In the genomic region with DNA sequence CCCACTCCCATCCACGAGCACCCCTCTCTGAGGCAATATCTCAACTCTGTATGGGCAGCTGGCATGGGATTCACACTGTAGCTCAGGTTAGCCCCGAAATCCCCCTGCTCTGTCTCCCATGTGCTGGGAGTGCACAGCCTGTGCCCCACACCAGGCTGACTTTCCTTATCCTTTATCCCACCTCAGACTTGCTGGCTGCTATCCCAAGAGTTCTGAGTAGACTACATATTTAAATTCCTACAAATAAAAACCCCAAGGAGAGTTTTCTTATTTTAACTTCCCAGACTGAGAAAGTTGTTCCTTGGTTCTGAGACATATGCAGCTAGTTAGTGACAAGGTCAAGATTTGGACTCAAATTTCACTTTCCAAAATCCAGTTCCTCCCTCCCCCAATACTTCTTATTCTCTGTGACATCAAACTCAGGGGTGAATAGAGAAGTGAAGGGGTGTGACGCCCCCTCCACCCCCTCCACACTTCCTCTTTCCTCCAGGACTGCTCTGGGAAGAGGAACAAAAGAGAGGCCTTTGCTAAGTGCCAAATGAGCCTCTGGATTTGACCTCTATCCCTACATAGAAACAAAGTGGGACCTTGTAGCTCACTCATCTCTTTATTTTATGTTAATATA, we compare ENCODE assay signal across 11 mouse cellular contexts. TPM values are rescaled to one million over a fixed set of nuclear protein-coding genes. Genes with fewer than 3 reads are reported as not detected.
DNase-seq lines count a peak whose midpoint lies in the region; ATAC-seq and TF ChIP-seq lines count a peak whose summit lies in the region.
"Had no signal": no experiment of that assay in that cellular context is flagged by ENCODE, and none has a peak within 500 bp of the region (broad histone marks: within the 10 kb centered on the region; RNA-seq: fewer than 3 reads in every experiment).

No protein-coding gene starts in this region.

- no peaks in the 10 kb centered on the region for H3K36me3 ChIP-seq in lung, postnatal 0 days (ENCODE audit: insufficient read depth, low read length)
- no peaks in the 10 kb centered on the region for H3K36me3 ChIP-seq in splenic B cell, adult 2 months (ENCODE audit: control insufficient read depth, insufficient read depth, low read length, poor library complexity, severe bottlenecking)
- H3K36me3 ChIP-seq: heart, embryonic 12.5 days had no signal

- H3K9me3 ChIP-seq in lung, postnatal 0 days (ENCODE audit: low read length) = no peaks in the 10 kb centered on the region

- H3K27ac ChIP-seq in cerebellum, adult 2 months (ENCODE audit: insufficient read depth, low read length) = peak overlapping the region; percentile 60; the same call in 1 of the 2 replicates
- H3K27ac ChIP-seq in lung, postnatal 0 days (ENCODE audit: low read length) = no peak overlapping the region

- H3K4me2 ChIP-seq in lung, postnatal 0 days (replicated peaks; ENCODE audit: low read depth, low read length) = no peak overlapping the region
- H3K4me2 ChIP-seq: heart, embryonic 12.5 days had no signal

- TF ChIP-seq POLR2A in cerebellum, adult 2 months (IDR thresholded peaks at IDR 0.05; ENCODE audit: borderline replicate concordance, insufficient read depth, low read length) = no peak
- TF ChIP-seq POLR2A in lung, adult 2 months (IDR thresholded peaks at IDR 0.05; ENCODE audit: borderline replicate concordance, extremely low read depth, low read depth, low read length) = no peak

- no peak for TF ChIP-seq CTCF in cerebellum, adult 2 months (IDR thresholded peaks at IDR 0.05; ENCODE audit: borderline replicate concordance, insufficient read depth, low read depth, low read length)
- TF ChIP-seq CTCF in lung, postnatal 0 days (IDR thresholded peaks at IDR 0.05) = no peak
- no peak for TF ChIP-seq CTCF in lung, adult 2 months (IDR thresholded peaks at IDR 0.05; ENCODE audit: insufficient read depth, low read length)

- WGBS in cerebellum, adult 2 months = 74% methylated on average over 3 of the region's 3 CpGs
- 65% methylated on average over 3 of the region's 3 CpGs for WGBS in lung, postnatal 0 days
- WGBS in lung, adult 2 months = 64% methylated on average over 3 of the region's 3 CpGs

- H3K4me1 ChIP-seq in cerebellum, adult 2 months (ENCODE audit: control insufficient read depth, insufficient read depth, low read length) = peaks cover 31% of the 10 kb centered on the region
- no peaks in the 10 kb centered on the region for H3K4me1 ChIP-seq in lung, postnatal 0 days (ENCODE audit: insufficient read depth, low read depth, low read length)
- no peaks in the 10 kb centered on the region for H3K4me1 ChIP-seq in lung, adult 2 months (ENCODE audit: control insufficient read depth, insufficient read depth, low read length)

- ATAC-seq in lung, postnatal 0 days = no peak
- peak; percentile 97 for ATAC-seq in granulocyte monocyte progenitor cell, adult 5-6 weeks (replicated peaks; ENCODE audit: poor library complexity, severe bottlenecking)

- no peaks in the 10 kb centered on the region for H3K27me3 ChIP-seq in cerebellum, adult 2 months (ENCODE audit: control insufficient read depth, insufficient read depth, low read length)
- no peaks in the 10 kb centered on the region for H3K27me3 ChIP-seq in lung, postnatal 0 days (replicated peaks; ENCODE audit: insufficient read depth, low read length)
- no peaks in the 10 kb centered on the region for H3K27me3 ChIP-seq in splenic B cell, adult 2 months (ENCODE audit: control insufficient read depth, insufficient read depth, low read length, poor library complexity, severe bottlenecking)
- H3K27me3 ChIP-seq: heart, embryonic 12.5 days had no signal

- no peak for DNase-seq in cerebellum, adult 2 months
- DNase-seq in cerebellum, adult 11 months = no peak
- peak; percentile 24 for DNase-seq in lung, postnatal 0 days (ENCODE audit: low spot score)
- no peak for DNase-seq in lung, adult 2 months
- peak; percentile 45 for DNase-seq in splenic B cell, adult 2 months (ENCODE audit: low read depth, low spot score)
- DNase-seq in left cerebral cortex, adult 8-10 months (ENCODE audit: low spot score in 2 of 2) = no peak
- no peak for DNase-seq in right cerebral cortex, adult 2 months (ENCODE audit: low spot score in 2 of 2)
- DNase-seq: kidney, postnatal 10 days; thymus, adult 2 months had no signal

- TF ChIP-seq EP300 in lung, postnatal 0 days (IDR thresholded peaks at IDR 0.05) = no peak

- no peak overlapping the region for H3K4me3 ChIP-seq in cerebellum, adult 2 months (replicated peaks; ENCODE audit: insufficient read depth, low read depth, low read length)
- H3K4me3 ChIP-seq in lung, postnatal 0 days (ENCODE audit: low read depth, low read length) = no peak overlapping the region
- H3K4me3 ChIP-seq in lung, adult 2 months (replicated peaks; ENCODE audit: extremely low read depth, low read depth, low read length) = no peak overlapping the region
- H3K4me3 ChIP-seq: heart, embryonic 12.5 days had no signal

- H3K9ac ChIP-seq in lung, postnatal 0 days (replicated peaks; ENCODE audit: low read depth) = no peak overlapping the region
- H3K9ac ChIP-seq: heart, embryonic 12.5 days had no signal

RNA-seq across cellular contexts. Expression of a gene that starts 7.3 kb away (rescaled TPM):
- 40.4 and 56.6 TPM in 2 replicates for polyA plus RNA-seq in cerebellum, adult 2 months (2012; rRNA removed)
- 86.9 and 130 TPM in 2 replicates for polyA plus RNA-seq in lung, postnatal 0 days (2015; fragmentation: Nextera tagmentation; extraction: Ambion mirVana)
- polyA plus RNA-seq in lung, adult 2 months (2012; rRNA removed) = 51.7 and 80.5 TPM in 2 replicates
- total RNA-seq in granulocyte monocyte progenitor cell, adult 5-6 weeks (2014; fragmentation: Nextera tagmentation) = 1.2 and 8.2 TPM in 2 replicates
- total RNA-seq in granulocyte monocyte progenitor cell, adult 5-6 weeks (2017) = 8.5 and 12.6 TPM in 2 replicates
- 100 to 1,000 TPM; 107 to 165 (median 138) TPM for total RNA-seq in left cerebral cortex, adult 8-10 months (2022)

Comparison
In these comparisons a context has a peak if more than half of its experiments do, and no peak if none do; other contexts are left out.
1. DNase-seq: peak in lung, postnatal 0 days (single experiment) and splenic B cell, adult 2 months (single experiment); none in cerebellum, adult 2 months (0 of 2), cerebellum, adult 11 months (single experiment), lung, adult 2 months (single experiment), left cerebral cortex, adult 8-10 months (0 of 2) and right cerebral cortex, adult 2 months (0 of 2).